ENCODE assay signal across 9 mouse cellular contexts in genomic region chr9:120739199-120739952, GRCm38 (mm10).
A peak's percentile ranks its signal among the peaks of the same experiment; 100 is the strongest.
DNase-seq lines count a peak whose midpoint lies in the region; ATAC-seq lines count a peak whose summit lies in the region.
"Had no signal": no experiment of that assay in that cellular context is flagged by ENCODE, and none has a peak within 500 bp of the region (broad histone marks: within the 10 kb centered on the region; RNA-seq: fewer than 3 reads in every experiment).

No protein-coding gene starts in this region.

- H3K9ac ChIP-seq in forebrain, embryonic 15.5 days (replicated peaks), result no peak overlapping the region
- H3K9ac ChIP-seq: liver, embryonic 13.5 days had no signal

- 23% methylated on average over 14 of the region's 14 CpGs for WGBS in forebrain, embryonic 15.5 days

- H3K4me3 ChIP-seq in forebrain, embryonic 15.5 days, result no peak overlapping the region
- H3K4me3 ChIP-seq: liver, embryonic 13.5 days had no signal

- H3K27me3 ChIP-seq in forebrain, embryonic 15.5 days, result no peaks in the 10 kb centered on the region
- H3K27me3 ChIP-seq: liver, embryonic 13.5 days had no signal

- peak; percentile 68 to 73 for DNase-seq in right cerebral cortex, postnatal 10 days (ENCODE audit: low spot score in 2 of 2)
- no peak for DNase-seq in right cerebral cortex, postnatal 25 days
- DNase-seq in heart, postnatal 4 days, result peak; percentile 69
- peak; percentile 53 for DNase-seq in layer of hippocampus, adult 9-11 months
- DNase-seq in mesoderm, embryonic 11.5 days (ENCODE audit: low read depth, low spot score), result peak; percentile 66
- peak; percentile 54 for DNase-seq in testis, postnatal 10 days (ENCODE audit: low spot score)
- no peak for DNase-seq in thymus, postnatal 36 days
- DNase-seq: liver, embryonic 13.5 days had no signal

- peak overlapping the region; percentile 24 for H3K27ac ChIP-seq in forebrain, embryonic 15.5 days (replicated peaks)
- H3K27ac ChIP-seq: liver, embryonic 13.5 days had no signal

- peak; percentile 48 for ATAC-seq in forebrain, embryonic 15.5 days (replicated peaks)

- H3K9me3 ChIP-seq in forebrain, embryonic 15.5 days, result no peaks in the 10 kb centered on the region
- H3K9me3 ChIP-seq: liver, embryonic 13.5 days had no signal

- H3K4me2 ChIP-seq in forebrain, embryonic 15.5 days (replicated peaks), result no peak overlapping the region
- H3K4me2 ChIP-seq: liver, embryonic 13.5 days had no signal

- peaks cover 30% of the 10 kb centered on the region for H3K4me1 ChIP-seq in forebrain, embryonic 15.5 days

- H3K36me3 ChIP-seq in forebrain, embryonic 15.5 days, result no peaks in the 10 kb centered on the region
- H3K36me3 ChIP-seq: liver, embryonic 13.5 days had no signal

Comparison
In these comparisons a context has a peak if more than half of its experiments do, and no peak if none do; other contexts are left out.
1. DNase-seq: peak in right cerebral cortex, postnatal 10 days (2 of 2), heart, postnatal 4 days (single experiment), layer of hippocampus, adult 9-11 months (single experiment), mesoderm, embryonic 11.5 days (single experiment) and testis, postnatal 10 days (single experiment); none in right cerebral cortex, postnatal 25 days (single experiment) and thymus, postnatal 36 days (0 of 2).